Mouse (Mus musculus) left cerebral cortex, adult 9 months (tissue): ENCODE measurements around the gene Acta2.
"Not testable (repeated sequence)": the region's sequence is repeated elsewhere in the genome, so short reads cannot be mapped to it uniquely, and the experiment has no call there.

Source experiments
- DNase-seq, 2 experiments: peaks; one replicate each; pipeline ENCODE4 v3.0.0; 2022; ENCODE audit warnings: low spot score in 2 of 2

Acta2 gene

GRCm38 (mm10) chr19:34220732-34221380 lies 34.5 kb downstream of the Acta2 start:
- no peak for DNase-seq

DNA sequence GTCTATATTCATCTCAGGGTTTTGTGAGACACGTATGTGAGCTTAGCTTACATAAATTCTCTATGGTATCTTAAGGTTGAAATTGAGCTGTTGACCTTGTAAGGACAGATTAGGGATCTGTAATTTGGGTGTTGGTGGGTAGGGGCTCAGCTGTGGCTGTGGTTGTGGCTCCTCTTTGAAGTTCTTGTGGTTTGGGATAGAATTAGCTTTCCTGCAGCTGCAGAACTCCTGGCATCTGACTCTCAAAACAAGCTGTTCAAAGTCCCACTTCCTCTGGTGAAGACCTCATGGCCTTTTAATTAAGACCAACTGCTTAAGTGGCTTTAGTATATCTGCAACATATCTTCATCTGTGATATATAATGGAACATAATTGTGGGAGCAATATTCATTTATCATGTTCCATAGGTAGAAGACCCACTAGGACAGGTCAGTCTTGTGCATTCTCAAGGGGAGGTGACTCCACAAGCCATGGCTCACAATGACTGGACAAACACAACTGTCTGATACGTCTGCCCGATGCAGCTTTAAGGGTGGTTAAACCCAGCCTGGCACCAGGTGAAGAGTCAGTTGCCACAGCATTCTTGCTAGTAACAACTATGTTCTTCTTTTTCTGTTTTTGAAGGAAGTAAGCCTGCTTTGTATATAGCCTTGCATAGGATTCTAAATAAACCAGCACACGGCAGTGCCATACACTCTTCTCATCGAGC lies 36.0 kb downstream of the Acta2 start:
- no peak for DNase-seq

DNA sequence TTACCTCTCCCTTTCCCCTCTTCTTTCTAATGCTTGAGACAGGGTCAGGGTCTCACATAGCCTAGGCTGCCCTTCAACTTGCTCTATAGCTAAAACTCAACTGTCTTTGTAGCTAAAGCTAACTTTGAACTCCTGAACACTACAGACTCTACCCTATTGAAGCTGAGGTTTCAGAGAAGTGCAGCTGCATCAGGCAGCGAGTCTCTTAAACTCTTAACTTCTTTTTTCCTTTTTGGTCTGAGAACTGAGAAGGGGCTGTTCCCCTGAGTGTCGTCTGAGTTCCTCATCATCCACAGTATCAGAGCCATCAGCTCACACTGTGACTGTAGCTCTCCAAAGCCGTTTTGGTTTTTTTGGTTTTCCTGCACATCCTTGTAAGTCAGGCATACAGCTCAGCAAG lies 37.6 kb downstream of the Acta2 start:
- DNase-seq = no peak

DNA sequence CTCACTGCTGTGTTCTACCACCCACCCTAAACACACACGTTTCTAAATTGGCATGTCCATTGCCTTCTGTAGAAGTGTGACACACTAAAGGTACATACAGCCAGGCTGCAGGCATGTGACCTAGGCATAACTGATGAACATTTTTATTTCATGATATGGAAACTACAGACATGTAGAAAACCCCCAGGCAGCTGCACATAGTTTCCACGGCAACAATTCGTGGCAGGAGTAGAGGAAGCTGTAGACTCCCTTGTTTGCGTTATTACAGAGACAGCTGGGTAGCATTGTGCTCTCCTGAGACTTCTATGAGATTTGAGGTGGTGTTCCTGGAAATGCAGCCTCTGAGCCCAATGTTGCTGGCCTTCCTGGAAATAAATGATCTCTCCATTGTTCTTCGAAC lies 38.4 kb downstream of the Acta2 start:
- no peak for DNase-seq

DNA sequence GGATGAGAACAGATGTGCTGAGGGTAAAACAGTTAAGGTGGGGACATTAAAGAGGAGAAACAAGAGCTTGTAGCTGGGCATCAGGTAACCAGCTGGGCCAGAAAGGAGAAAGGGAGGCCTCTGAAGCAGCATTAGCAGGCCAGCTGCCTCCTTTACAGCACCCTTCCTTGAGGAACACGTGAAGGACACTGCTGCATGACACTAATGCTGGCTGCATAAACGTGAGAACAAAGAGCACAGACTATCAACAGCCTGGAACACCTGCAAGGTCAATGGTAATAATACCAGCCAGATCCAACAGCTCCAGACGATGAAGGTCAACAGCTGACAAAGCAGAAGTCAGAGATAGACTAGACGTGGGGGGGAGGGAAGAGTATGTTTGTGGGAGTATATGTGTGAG lies 41.3 kb downstream of the Acta2 start:
- no peak for DNase-seq

DNA sequence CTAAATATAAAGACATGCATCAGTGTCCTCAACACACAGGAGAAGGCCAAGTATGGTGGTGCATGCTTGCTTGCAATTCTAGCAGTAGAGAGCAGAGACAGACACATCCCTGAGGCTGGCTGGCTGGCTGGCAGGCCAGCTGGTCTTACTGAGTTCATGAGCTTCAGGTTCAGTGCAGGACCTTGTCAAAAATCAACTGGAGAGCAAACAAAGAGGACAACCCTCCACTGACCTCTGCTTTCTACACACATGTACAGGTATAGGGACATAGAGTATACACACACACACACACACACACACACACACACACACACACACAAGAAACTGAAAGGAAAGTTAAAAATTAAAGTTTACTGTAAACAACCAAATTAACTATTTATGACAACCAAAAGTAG lies 42.1 kb downstream of the Acta2 start:
- DNase-seq = no peak

DNA sequence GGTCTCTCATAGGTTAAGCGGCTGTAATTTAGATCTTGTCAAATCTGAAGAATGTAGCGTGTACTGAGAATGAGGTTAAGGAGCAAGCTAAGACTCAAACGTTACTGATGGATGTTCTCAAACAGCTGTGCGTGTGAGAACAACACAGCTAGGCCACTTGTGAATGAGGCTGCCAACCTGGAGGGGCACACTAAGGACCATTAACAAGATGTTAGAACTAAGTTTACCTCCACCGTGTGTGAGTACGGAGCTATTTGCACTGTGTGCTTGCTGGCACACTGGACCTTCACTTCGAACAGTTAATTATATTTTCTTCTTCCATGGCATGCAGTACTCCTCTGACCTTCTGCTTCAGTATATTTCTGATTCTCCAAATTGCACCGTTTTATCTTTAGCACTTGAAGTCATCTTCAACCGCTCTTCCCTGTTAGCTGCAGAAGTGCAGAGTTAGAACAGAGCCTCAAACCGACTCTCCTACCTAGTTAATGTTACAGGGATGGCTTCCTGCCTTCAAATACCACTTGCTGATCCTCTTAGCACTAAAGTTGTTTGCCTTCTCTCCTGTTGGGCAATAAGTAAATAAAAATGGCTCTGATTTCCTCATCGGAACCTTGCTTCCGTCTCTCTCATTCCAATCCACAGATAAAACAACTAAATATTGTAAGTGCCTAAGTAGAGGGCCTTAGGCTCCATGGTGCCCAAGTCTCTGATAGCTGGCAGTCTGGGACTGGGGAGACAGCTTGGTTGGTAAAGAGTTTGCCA lies 42.7 kb downstream of the Acta2 start:
- DNase-seq = no peak

GRCm38 (mm10) chr19:34210841-34211240 lies 44.5 kb downstream of the Acta2 start:
- DNase-seq = no peak

GRCm38 (mm10) chr19:34209930-34210581 lies 45.3 kb downstream of the Acta2 start:
- DNase-seq = no peak

DNA sequence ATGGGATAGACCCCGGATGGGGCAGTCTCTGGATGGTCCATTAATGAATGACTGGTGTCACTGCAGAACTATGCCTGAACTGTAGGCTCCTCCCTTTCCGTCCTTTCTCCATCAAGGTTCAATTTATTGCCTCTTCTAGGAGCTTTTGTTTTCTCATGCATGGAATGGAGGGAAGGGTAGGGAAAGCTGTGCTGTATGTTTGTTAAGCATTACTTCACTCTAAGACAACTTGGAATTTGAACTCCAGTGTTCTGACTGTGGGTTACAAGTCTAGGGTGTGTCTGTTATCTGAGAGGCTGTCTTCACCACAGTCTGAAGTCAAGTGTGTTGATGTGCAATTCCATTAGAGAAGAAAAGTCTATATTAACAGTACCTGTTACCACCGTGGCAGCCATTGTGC lies 46.4 kb downstream of the Acta2 start:
- no peak for DNase-seq

DNA sequence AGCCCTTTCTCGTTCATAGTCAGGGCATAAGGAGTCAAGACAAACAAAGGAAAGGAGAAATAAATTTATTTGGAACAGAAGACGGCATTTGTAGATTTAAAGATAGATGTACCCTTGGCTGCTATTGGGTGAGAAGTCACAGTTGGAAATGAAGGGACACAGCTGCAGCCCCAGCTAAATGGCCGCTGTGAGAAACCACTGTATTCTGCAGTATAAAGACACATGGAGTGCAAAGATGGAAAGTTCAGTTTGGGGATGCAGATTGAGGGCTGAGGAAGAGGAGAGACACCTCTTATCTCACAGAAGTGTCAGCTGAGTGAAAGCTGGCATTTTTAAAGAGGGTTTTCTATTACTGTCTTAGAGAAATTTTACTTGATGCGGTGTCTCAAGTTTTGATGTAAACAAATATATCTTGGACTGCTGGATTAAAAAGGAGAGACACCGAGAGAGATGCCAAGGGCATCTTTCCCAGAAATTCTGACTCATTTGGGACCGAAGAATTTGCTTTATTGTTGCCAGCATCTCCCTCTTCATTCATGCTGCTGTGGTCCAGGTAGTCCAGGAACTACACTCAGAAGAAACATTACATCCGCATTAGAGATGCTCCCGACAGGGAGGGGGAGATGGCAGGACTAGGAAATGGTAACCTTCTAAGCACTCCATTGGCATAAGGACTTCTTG lies 48.5 kb downstream of the Acta2 start:
- DNase-seq = no peak

- not testable (repeated sequence) for DNase-seq
These were observed 49.3 kb downstream of the Acta2 start for GRCm38 (mm10) chr19:34206128-34206527.

DNA sequence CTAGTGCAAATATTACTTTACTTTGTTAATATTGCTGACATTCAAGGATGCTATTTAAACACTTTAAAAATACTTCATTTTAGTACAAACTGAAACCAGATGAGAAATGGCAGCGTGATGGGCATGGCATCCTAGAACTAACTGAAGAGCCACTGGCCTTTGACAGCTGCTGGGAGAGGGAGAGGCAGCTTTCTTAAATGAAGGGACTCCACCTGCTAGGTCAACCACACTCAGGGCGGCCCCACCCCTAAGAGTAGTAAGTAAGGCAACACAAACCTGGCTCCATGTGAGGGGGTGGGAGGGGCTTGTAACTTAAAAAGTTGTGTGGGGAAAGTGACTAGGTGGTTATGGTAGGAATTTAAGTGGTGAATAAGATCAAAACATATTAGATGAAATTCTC lies 52.7 kb downstream of the Acta2 start:
- DNase-seq = no peak

- no peak for DNase-seq
These were observed 55.9 kb downstream of the Acta2 start for GRCm38 (mm10) chr19:34199488-34199887.

GRCm38 (mm10) chr19:34198901-34199300 lies 56.5 kb downstream of the Acta2 start:
- no peak for DNase-seq

- no peak for DNase-seq
These were observed 57.3 kb downstream of the Acta2 start for GRCm38 (mm10) chr19:34198066-34198465.

GRCm38 (mm10) chr19:34195031-34195430 lies 60.4 kb downstream of the Acta2 start:
- DNase-seq = no peak

GRCm38 (mm10) chr19:34194132-34194745 lies 61.2 kb downstream of the Acta2 start:
- DNase-seq = no peak

DNA sequence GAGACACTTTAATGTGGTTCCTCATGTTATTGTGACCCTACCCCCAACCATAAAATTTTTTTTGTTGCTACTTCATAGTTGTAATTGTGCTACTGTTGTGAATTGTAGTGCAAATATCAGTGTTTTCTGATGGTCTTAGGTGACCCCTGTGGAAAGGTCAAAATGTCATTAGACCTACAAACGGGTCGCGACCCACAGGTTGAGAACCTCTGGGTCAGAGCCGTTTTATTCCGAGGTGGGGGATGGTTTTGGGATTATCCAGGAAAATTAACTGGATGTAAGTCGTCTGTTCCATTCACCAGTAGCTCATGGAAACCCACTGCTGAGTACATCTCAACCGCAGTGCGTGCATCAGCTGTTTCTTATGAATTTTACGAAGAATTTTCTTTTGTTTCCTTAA lies 61.7 kb downstream of the Acta2 start:
- no peak for DNase-seq

- peak in 1 of 2 experiments; percentile 41 for DNase-seq
These were observed 62.2 kb downstream of the Acta2 start for GRCm38 (mm10) chr19:34193149-34193548.
